Mouse (Mus musculus): ENCODE measurements around the gene Tekt5.

The Tekt5 gene

DNA sequence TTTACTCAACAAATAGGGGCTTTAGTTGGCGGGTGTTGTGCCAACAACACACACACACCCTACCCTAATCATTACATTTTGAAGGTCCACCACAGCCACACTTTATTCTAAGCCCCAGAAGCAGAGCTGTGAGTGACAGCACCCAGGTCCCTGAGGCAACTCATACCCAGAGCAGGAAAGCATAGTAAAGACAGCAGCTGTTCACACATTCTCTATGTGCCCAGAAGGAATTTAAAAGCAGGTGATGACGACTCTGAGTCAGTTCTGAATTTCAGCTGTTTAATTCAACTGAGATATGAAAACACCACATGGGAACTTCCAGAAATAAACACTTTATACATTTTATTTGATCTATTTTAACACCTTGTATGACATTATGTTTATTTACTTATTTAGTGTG lies 15.8 kb downstream of the Tekt5 start:
- DNase-seq (ENCODE audit: low read depth, low spot score), result no peak

DNA sequence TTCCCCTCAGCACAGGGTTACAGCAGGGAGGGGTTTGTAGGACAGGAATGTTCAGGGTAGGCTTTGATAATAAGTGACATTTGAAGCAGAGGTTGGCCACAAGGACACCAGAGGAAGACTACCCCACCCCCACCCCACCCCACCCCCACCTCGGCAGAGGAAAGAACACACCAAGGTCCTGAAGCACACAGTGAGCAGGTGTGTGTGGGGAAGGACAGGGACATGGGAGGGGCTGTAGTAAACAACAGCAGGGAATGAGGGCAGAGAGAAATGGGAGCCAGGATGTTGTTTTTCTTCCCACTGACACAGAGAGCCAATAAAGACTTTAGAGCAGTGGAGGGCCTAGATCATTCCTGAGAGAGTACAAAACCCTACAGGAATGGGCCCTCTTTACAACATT lies 18.0 kb downstream of the Tekt5 start:
- peak; percentile 58 for DNase-seq (ENCODE audit: low read depth, low spot score)

DNA sequence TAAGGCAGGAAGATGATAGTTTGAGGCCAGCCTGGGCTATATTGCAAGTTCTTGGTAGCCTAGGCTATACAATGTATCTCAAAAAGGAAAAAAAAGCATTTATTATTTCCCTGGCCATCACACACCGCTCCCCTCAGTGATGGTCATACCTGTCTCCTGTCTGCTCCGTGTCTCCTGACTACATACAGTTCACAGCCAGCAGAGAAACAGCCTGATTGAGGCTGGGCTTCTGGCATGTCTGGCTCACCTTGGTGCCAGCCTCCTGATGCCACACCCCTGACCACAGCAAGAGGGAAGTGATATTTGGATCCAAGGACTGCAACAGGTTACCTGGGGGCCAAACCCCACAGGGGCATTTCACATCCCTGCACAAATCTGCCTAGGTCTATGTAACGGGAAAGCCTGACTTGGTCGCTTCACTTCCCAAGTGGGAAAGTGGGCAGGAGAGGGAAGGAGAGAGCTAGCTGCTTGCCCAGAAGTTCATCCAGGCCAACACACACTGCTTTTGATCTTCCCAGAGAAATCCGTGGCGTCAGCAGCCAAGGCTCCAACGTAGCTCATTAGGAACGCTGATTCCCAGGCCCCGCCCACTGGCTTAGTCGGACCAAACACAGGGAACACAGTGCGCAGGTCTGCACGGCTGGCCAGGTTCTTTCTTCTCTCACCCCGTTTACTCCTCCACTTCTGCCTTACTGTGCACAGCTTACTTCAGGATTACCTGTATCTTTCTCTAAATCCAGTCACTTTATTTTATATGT lies 20.9 kb downstream of the Tekt5 start:
- DNase-seq (ENCODE audit: low read depth, low spot score), result peak; percentile 86

DNA sequence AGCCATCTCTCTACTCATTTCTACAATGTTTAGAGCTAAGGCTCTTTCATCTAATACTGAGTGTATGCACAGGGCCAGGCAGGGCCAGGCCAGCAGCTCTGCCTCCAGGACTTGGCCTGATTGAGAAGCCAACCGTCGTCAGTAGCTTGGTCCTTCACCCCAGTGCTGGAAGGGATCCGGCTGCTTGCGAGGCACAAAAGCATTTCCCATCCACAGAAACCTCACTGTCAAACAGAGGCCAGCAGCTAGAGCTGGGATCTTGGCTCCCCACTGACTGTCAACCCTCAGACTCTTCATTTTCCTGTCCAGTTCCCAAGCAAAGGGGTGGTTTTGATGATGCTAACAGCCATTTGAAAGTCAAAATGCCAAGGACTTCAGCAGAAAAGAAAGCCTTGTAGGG lies 22.9 kb downstream of the Tekt5 start:
- no peak for DNase-seq (ENCODE audit: low read depth, low spot score)

DNA sequence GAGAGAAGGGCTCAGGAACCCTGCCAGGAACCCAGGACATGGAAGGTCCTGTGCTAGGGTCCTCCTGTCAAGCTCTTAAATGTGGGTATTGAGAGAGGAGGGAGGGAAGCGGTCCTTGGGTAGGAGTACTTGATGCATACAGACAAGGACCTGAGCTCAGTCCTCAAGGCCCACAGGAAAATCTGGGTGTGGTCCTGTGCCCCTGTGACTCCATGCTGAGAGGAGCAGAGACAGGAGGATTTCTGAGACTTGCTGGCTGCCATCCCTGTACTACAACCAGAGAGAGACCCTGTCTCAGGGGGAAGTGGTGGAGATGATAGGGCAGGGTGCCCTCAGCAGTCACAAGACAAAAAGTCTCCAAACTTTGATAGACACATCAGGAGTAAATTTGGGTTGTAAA lies 25.3 kb downstream of the Tekt5 start:
- peak; percentile 61 for DNase-seq (ENCODE audit: low read depth, low spot score)

DNA sequence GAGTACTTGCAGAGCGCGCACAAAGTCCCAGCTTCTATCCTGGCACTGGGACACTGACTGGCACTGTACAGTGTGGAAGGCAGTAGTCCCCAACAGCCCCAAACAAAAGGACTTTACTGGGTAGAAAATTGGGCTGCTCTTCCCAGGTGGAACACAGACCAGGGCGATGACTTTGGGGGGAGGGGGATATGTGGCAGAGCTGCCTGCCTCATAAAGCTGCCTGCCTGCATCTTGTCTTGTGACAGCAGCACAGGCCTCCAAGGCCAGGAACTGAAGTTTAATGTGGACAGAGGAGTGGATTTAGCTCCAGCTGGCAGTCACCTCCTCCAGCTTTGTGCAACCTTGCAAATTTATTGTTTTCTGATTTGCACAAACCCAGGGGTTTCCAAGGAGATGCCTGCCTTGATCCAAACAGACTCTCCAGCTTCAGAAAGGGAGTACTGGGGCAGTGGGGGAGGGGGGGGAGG lies 25.8 kb downstream of the Tekt5 start:
- no peak for DNase-seq (ENCODE audit: low read depth, low spot score)

DNA sequence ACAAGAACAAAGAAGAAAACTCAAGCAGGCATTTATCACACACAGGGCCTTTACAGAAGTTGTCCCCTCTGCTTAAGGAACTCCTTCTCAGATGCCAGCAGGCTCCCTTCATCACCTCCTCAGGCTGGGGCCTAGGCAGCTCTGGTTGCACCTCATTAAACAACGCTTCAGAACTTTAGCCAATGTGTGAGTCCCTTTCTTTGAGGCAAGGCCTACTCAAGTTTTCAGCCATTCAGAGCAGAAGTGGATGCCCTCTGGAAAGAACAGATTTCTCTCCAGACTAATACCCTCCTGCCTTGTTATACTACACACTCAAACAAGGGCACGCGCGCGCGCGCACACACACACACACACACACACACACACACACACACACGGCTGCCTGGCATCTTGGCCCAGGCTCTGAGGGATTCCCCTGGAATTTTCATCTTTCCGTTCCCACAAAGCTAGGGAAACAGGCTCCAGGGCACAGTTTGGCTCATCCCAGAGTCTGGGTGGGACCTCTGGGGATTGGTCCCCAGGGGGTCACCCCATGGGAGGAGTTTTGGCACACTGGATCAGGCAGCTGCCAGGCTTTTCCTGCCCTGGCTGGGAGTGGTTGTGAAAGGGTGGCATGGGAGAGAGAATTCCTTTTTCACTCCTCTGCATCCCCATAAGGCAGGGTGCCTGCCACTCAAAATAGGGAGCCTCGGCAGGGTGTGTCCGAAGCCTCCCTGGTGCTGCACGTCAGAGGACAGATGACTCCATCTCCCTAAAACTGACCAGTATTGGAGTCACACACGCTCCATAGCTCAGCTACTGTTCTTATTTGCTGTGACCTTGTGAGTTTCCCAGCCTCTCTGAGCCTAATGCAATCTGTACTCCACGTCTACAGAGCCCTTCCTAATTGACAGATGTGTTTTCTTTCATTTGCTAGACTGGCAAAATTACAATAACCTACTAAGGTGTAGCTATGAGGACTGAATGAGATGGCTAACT lies 28.8 kb downstream of the Tekt5 start:
- DNase-seq (ENCODE audit: low read depth, low spot score), result peak; percentile 70

DNA sequence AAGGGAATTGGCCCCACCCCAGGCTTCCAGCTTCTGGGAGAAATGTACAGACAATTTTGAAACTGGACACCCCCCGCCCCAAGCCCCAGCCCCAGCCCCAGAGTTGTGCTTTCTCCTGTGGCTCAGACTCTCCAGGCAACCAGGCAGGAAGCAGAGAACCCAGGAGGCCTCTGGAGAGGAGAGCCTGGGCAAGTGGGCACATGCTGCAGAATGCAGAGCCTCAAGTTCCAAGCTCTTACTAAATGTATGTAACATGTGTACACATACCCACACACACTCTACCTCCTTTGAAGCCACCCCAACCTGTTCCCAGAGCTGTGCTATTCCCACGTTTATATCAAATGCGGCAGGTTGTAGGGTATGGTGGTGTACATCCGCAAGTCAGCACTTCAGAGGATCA lies 29.5 kb downstream of the Tekt5 start:
- DNase-seq (ENCODE audit: low read depth, low spot score), result no peak

DNA sequence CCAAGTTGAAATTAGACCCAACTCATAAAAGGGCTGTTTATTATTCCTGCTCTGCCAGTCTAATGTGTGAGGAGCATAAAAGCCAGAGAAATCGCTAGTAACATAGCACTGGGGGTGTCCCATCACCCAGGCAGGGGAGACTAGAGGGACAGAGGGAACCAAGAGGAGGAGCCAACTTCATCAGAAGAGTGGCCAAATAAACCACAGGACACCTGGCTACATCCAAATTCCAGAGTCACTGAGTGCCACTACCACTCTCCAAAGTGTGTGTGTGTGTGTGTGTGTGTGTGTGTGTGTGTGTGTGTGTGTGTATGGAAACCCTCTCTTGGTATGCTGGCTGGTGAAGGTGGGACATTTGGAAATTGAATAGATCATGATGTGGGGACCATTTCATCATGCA lies 32.2 kb downstream of the Tekt5 start:
- DNase-seq (ENCODE audit: low read depth, low spot score), result no peak

DNA sequence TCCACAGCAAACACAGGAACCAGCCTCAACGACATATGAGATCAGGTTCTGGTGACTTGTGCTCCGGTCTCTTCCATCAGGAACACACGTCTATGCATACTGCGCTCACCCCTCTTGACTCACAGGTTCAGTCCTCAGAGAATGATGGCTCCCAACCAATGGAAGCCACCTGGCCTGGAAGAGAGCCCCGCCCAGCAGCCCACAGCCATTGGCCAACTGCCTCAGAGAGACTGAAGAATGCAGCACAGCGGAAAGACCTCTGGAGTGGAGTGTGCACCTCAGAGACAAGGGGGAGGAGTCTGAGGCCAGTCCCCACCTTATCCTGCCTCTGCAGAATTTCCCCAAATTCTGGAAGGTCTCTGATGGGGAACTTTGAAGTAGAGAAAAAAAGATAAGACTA lies 36.0 kb downstream of the Tekt5 start:
- DNase-seq (ENCODE audit: low read depth, low spot score), result peak; percentile 82

DNA sequence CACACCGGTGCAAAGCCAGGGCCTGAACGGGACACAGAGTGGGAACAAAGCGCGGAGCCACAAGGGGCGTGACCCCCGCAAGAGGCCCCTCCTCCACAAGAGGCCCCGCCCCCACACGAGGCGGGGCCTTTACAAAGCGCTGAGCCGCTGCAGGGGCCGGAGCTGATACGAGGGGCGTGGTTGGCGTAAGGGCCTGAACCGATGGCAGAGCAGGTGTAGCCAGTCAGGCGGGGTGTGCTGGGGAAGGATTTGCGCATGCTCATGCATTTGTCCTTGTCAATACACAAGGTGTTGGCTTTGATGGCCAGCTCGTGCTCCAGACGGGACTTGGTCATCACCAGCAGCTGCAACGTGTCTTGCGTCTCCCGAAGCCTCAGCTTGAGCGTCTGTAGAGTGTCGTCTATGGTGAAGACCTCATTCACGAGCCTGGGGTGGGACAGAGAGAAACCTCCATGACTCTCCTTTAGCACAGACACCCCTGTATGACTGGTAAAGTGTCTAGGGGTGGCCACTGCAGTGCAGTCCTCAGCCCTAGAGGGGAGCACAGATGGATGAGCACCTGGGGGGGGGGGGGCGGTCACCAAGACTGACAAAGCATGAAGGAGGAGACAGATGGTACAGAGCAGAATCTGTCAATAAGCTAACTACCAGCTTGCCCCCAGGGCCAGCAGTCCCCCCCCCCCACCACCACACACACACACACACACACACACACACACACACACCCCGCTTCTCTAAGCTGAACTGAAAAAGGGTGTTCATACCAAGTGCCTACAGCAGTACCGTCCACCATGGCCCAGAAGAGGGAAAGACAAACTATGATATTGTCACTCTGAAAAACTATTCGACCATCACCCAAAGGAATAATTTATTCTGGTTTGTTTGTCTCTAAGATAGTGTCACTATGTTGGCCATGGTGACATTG lies 37.0 kb downstream of the Tekt5 start:
- peak; percentile 96 for DNase-seq (ENCODE audit: low read depth, low spot score)

DNA sequence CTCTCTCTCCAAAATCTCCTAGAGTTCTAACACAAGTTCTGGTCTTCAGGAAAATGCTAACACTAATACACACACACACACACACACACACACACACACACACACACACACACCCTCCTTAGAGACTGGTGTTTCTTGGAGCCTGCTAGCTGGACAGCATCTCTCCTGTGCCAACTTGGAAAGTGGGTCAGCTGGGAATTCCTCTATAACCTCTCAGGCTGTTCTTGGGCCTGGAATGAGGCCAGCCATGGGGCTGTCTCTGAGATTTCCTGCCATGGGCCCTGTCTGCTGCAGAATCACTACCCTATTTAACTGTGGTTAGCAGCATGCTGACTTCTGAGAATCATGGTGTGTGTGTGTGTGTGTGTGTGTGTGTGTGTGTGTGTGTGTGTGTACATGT lies 40.3 kb downstream of the Tekt5 start:
- no peak for DNase-seq (ENCODE audit: low read depth, low spot score)

DNA sequence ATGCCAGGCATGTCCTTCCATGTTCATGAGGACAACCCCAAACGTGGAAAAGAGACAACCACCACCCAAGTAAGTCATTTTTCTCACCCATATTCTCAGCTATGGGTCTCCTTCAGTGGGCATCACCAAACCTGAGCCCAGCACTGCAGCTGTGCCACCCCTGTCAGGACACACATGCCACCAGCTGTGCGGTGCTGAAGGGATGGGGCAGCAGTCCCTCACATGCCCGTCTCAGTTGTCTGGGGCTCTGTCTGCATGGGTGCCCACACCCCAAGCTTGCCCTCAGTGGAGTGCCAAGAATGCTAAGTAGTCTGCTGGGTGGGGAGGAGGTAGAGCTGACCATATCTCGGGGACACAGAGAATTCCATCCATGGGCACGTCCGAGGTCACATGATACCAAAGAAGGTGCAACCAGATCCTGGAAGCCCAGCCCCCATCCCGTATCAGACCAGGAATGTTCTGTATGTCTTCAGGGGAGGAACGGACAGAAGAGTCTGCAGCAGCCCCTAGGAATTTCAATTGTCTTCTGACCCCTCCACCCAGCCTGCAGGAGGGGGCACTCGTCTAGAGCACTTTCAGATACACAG lies 44.1 kb downstream of the Tekt5 start:
- DNase-seq (ENCODE audit: low read depth, low spot score), result peak; percentile 76

DNA sequence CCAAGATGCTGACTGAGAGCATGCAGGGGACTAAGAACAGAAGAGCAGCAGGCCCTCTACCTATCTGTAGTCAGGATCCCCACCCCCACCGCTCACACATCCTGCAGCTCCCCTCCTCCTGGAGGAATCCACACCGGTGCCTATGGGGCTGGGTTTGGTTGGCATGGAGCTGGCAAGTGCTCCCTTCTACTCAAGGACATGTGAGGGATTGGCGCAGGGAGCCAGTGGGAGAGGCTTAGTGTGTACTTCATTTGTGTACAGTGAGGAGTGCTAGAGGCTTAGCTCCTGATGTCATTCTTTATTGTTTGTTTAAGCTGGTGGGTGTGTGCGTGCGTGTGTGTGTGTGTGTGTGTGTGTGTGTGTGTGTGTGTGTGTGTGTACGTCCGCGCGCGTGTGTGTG lies 45.4 kb downstream of the Tekt5 start:
- DNase-seq (ENCODE audit: low read depth, low spot score), result no peak

DNA sequence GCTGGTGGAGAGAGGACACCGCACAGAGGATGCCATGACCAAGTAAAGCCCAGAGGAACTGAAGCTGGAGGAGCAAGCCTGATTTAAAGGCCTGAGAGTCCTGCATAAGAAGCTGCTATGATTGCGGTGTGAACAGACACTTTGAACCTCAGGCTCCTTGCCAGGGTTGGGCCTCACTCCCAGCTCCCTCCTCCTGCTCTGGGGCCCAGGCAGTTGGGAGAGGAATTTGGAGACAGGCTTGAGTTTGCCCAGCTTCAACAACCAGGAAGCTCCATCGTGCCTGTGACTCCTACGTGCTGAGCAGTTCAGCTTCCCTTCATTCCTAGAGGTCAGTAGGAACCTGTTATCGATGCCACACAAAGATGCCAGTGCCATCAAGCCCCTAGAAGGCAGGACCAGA lies 45.9 kb downstream of the Tekt5 start:
- DNase-seq (ENCODE audit: low read depth, low spot score), result no peak

DNA sequence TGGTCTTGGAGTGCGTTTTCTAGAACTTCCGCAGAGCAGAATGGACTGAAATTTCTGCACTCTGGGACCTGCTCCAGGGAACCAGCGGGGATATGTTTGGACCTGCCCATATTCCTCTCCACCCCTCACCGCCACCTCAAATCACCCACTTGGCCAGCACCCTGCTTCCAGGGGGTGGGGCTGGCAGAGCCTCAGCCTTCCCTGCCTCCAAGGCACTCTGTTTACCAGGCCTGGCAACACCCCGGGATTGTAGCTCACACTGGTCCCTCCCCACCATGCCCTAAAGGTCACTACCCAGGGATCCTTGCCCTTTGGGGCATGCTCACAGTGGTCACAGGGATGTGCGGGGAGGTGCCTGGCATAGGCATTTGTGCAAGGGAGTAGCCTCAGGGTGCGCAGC lies 47.7 kb downstream of the Tekt5 start:
- no peak for DNase-seq (ENCODE audit: low read depth, low spot score)

DNA sequence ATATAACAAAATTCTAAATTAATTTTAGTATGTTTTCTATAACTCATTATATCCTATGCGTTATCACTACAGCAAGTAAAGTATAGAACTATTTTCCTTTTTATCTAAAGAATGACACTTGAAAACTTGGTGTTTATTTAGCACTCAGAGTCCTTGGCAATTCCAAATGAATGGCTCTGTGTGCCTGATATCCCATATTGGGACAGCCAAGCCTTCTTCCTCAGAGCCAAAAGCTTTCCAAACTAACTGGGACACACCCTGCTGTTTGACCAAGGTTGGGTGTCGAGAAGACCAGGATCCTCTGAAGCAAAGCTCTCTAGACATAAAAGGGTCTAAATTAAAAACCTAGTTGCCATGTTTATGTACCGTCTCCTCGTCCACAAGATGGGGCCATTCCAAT lies 54.2 kb downstream of the Tekt5 start:
- DNase-seq (ENCODE audit: low read depth, low spot score), result no peak

DNA sequence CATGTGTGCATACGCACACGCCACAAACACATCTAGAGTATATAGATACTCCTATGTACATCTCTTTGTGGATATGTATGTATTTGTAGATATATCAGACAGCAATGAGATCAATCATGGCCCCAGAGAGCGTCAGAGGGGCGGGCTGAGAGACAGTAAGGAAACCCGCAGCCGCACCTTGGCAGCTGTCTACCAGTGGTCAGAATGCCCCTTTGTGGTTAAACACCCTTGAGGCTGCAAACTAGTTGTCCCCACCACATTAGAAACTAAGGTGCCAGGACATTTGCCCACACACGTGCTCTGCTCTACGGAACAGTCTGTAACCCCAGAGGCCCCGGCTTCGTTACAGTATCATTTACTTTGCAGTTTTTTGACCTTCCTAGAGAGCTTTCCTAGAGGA lies 55.4 kb downstream of the Tekt5 start:
- no peak for DNase-seq (ENCODE audit: low read depth, low spot score)

DNA sequence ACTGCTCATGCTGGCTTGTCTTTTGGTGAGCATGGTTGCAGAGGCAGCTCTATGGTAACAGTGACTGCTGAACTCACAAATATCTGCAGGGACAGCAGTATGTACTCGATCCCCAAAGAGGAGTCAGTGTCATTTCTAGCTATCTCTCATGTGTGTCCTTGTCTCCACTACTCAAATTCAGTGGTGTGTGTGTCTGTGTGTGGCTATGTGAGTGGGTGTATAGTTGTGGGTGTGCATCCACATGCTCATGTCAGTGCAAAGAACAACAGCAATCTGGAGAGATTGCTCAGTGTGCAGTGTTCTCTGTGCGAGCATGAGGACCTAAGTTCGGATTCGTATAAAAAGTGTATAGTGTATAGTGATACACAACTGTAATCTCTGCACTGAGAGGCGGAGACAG lies 56.7 kb downstream of the Tekt5 start:
- no peak for DNase-seq (ENCODE audit: low read depth, low spot score)

DNA sequence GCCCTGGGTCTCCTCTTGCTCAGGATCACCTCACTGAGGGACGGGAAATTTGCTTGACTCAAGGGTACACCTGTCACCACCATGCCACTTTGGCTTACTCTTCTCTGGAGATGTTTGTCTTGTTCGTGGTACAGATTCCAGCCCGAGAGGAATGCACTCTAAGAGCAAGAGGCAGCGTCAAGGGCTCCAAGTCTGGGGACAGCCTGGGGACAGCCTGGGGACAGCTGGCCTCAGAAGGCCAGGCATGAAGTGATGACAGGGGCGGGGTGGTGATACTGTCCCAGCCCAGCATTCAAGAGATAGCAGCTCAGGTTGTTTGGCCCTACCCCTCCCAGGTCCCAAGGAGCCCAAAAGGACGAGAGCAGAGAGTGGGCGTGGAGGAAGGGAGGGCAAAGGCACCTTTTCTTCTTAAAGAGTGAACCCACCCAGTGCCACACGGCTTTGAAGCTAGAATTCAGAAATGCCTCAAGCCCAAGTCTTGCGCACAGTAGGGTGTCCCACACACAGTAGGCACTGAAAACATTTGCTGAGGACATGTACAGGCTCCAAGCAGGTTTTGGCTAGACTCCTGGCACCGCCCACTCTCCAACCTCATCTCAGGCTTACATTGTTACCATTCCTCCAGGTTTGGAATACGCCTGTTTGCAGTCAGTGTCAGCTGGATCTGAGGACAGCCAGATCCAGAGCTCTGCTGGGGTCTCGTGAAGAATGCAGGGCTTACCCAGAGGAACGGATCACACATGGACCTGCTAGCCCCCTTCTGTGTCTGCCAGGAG lies 57.7 kb downstream of the Tekt5 start:
- peak; percentile 91 for DNase-seq (ENCODE audit: low read depth, low spot score)
